Mouse (Mus musculus) inflammation-experienced regulatory T-cells, adult 6 months (primary cell): ENCODE results near the gene Prkd2. TPM values are rescaled to one million over a fixed set of nuclear protein-coding genes. Genes with fewer than 3 reads are reported as not detected.

Source experiments
- ATAC-seq: one replicate; pipeline ENCODE4 v1.8.0; 2017
- polyA plus RNA-seq, 3 experiments: library from polyadenylated mRNA; unstranded; fragments of 100-300 nt; shearing (Covaris generic); gene quantifications; one replicate each; pipeline ENCODE4 v1.2.1; 2017

Gene Prkd2
- polyA plus RNA-seq, 3 experiments from 2014 or later, result 38.3 to 51.4 (median 47.1) TPM

DNA sequence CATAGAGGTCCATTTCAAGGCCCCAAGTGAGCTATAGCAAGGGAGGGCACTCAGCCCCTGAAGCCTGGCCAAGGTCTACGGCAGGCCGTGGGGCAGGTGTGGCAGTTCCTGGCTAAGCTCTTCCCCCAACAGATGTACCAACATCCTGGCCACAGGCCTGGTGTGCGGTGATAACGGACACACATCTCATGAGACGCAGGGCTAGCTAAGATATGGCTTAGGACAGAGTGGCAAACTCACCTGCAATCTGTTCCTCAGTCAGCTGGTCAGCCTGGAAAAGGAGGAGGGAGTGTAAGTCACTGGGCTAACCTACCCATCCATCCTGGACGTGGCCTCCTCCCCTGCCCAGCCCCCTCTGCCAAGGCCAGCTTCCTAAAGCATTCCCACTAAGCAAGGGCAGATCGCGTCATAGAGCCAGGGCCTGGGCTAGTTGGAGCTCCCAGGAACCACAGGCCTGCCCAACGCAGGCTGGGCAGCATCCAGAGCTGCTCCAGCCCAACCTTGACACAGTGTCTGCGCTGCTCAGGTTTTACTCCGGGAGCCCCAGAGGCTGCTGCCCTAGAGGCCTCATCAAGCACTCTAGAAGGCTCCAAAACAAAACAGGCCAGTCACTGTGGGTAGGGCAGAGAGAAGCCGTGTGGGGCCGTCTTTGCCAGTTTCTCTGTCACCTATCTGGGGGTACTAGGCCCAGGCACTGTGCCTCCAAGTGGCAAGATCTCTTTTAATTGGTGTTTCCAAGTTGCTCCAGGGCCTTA lies 76.9 kb downstream of the Prkd2 start:
- no peak for ATAC-seq

Other genes starting within 250 kb of the Prkd2 start
- 1 to 10 TPM; 1.4 to 3.9 (median 2.5) TPM for gene Arhgap35, start 227.9 kb upstream of the Prkd2 start, polyA plus RNA-seq
- gene Ceacam15, start 167.2 kb upstream of the Prkd2 start, polyA plus RNA-seq, result 1 to 10 TPM in 2 of 3 experiments, not detected in 1; 1.3 TPM
- gene Ceacam9, start 121.0 kb upstream of the Prkd2 start, polyA plus RNA-seq, result not detected
- 100 to 1,000 TPM in 1 of 3 experiments, 10 to 100 TPM in 2; 62.5 to 127 (median 72.4) TPM for gene Ap2s1, start 104.5 kb upstream of the Prkd2 start, polyA plus RNA-seq
- 100 to 1,000 TPM; 134 to 155 (median 155) TPM for gene Slc1a5, start 61.6 kb upstream of the Prkd2 start, polyA plus RNA-seq
- gene Strn4, start 27.0 kb upstream of the Prkd2 start, polyA plus RNA-seq, result 10 to 100 TPM; 16.1 to 24.1 (median 19.7) TPM
- gene Fkrp, start 26.2 kb upstream of the Prkd2 start, polyA plus RNA-seq, result 1 to 10 TPM; 5.7 to 9.6 (median 8.9) TPM
- gene Dact3, start 32.4 kb downstream of the Prkd2 start, polyA plus RNA-seq, result not detected
- not detected for gene Gng8, start 48.9 kb downstream of the Prkd2 start, polyA plus RNA-seq
- gene Ptgir, start 63.6 kb downstream of the Prkd2 start, polyA plus RNA-seq, result 1 to 10 TPM; 4.3 to 8.2 (median 7.1) TPM
- 100 to 1,000 TPM in 2 of 3 experiments, 10 to 100 TPM in 1; 51.8 to 255 (median 105) TPM for gene Calm3, start 81.2 kb downstream of the Prkd2 start, polyA plus RNA-seq
- not detected for gene Pnmal2, start 101.8 kb downstream of the Prkd2 start, polyA plus RNA-seq
- not detected for gene Pnmal1, start 116.8 kb downstream of the Prkd2 start, polyA plus RNA-seq
- 1 to 10 TPM; 3.7 to 5.7 (median 5.2) TPM for gene Gm42372, start 140.2 kb downstream of the Prkd2 start, polyA plus RNA-seq
- under 1 TPM in 2 of 3 experiments, not detected in 1; 0.09 to 0.15 TPM for gene Ccdc8, start 149.8 kb downstream of the Prkd2 start, polyA plus RNA-seq
- gene Ppp5c, start 185.0 kb downstream of the Prkd2 start, polyA plus RNA-seq, result 10 to 100 TPM; 55.1 to 67.1 (median 62.0) TPM
- gene Hif3a, start 219.5 kb downstream of the Prkd2 start, polyA plus RNA-seq, result under 1 TPM in 2 of 3 experiments, not detected in 1; 0.42 to 0.47 TPM
- 1 to 10 TPM in 2 of 3 experiments, not detected in 1; 1.2 to 1.5 TPM for gene Psg16, start 231.1 kb downstream of the Prkd2 start, polyA plus RNA-seq